Mouse (Mus musculus) frontal cortex, postnatal 14 days (tissue): ENCODE measurements around the gene Crtap.

Experiments used
- DNase-seq, 2 experiments: peaks; one replicate each; pipeline ENCODE4 v3.0.0; 2022; ENCODE audit warnings: low spot score in 2 of 2

Gene Crtap

GRCm38 (mm10) chr9:114389905-114390748 lies at the start of gene Crtap:
TSS of gene Crtap (minus strand) at chr9:114390675.
- DNase-seq = peak in 1 of 2 experiments; percentile 30

GRCm38 (mm10) chr9:114435668-114436067 lies 45.2 kb upstream of the Crtap start:
- DNase-seq = no peak

- no peak for DNase-seq
Observed at GRCm38 (mm10) chr9:114428103-114428834, 37.8 kb upstream of the Crtap start.

GRCm38 (mm10) chr9:114427425-114427824 lies 37.0 kb upstream of the Crtap start:
- no peak for DNase-seq

GRCm38 (mm10) chr9:114426201-114426600 lies 35.7 kb upstream of the Crtap start:
- no peak for DNase-seq

GRCm38 (mm10) chr9:114425576-114425975 lies 35.1 kb upstream of the Crtap start:
- DNase-seq = no peak

- no peak for DNase-seq
Observed at GRCm38 (mm10) chr9:114421797-114422196, 31.3 kb upstream of the Crtap start.

GRCm38 (mm10) chr9:114421045-114421444 lies 30.6 kb upstream of the Crtap start:
- no peak for DNase-seq

GRCm38 (mm10) chr9:114420443-114420842 lies 30.0 kb upstream of the Crtap start:
- no peak for DNase-seq

- DNase-seq = no peak
Observed at GRCm38 (mm10) chr9:114418187-114418586, 27.7 kb upstream of the Crtap start.

GRCm38 (mm10) chr9:114416646-114417517 lies 26.4 kb upstream of the Crtap start:
- no peak for DNase-seq

- peak in 1 of 2 experiments; percentile 20 for DNase-seq
Observed at GRCm38 (mm10) chr9:114415701-114416100, 25.2 kb upstream of the Crtap start.

- DNase-seq = no peak
Observed at GRCm38 (mm10) chr9:114413866-114414265, 23.4 kb upstream of the Crtap start.

- no peak for DNase-seq
Observed at GRCm38 (mm10) chr9:114412406-114412805, 21.9 kb upstream of the Crtap start.

- DNase-seq = no peak
Observed at GRCm38 (mm10) chr9:114411295-114411694, 20.8 kb upstream of the Crtap start.

- no peak for DNase-seq
Observed at GRCm38 (mm10) chr9:114410313-114410862, 19.9 kb upstream of the Crtap start.

- no peak for DNase-seq
Observed at GRCm38 (mm10) chr9:114407676-114408075, 17.2 kb upstream of the Crtap start.

- peak; percentile 22 to 23 for DNase-seq
Observed at GRCm38 (mm10) chr9:114401685-114402080, 11.2 kb upstream of the Crtap start.

GRCm38 (mm10) chr9:114400949-114401684 lies 10.6 kb upstream of the Crtap start, which contains the start of the genes Glb1 and Tmppe:
TSS of gene Glb1 (plus strand) at chr9:114401076.
TSS of gene Tmppe (plus strand) at chr9:114401105.
- peak; percentile 61 to 68 for DNase-seq

GRCm38 (mm10) chr9:114400588-114400948 lies 10.1 kb upstream of the Crtap start:
- no peak for DNase-seq

- no peak for DNase-seq
Observed at GRCm38 (mm10) chr9:114399680-114400079, 9.2 kb upstream of the Crtap start.
